Mouse (Mus musculus) liver, embryonic 11.5 days (tissue): ENCODE measurements around the gene Ganab. TPM values are rescaled to one million over a fixed set of nuclear protein-coding genes. Genes with fewer than 3 reads are reported as not detected.
"Not testable (repeated sequence)": the region's sequence is repeated elsewhere in the genome, so short reads cannot be mapped to it uniquely, and the experiment has no call there.

Source experiments
- ATAC-seq: fragments of 200-750 bp; cut with Nextera tagmentation; replicated peaks from 2 replicates; pipeline ENCODE4 v1.8.0; 2017; ENCODE audit warnings: moderate number of reproducible peaks, mild to moderate bottlenecking, moderate TSS enrichment, moderate library complexity; ENCODE audit not compliant: low FRiP score
- DNase-seq: peaks from one replicate; pipeline ENCODE4 v3.0.0-alpha.2; 2017; ENCODE audit warnings: low spot score
- H3K27ac ChIP-seq: fragments of 300-500 bp; sonication (generic); 2 replicates; pipeline ENCODE4 v1.5.1; 2014; ENCODE audit warnings: mild to moderate bottlenecking, low read depth, low read length, control low read depth
- H3K27me3 ChIP-seq: fragments of 300-500 bp; sonication (generic); replicated peaks from 2 replicates; pipeline ENCODE4 v1.6.1; 2014; ENCODE audit warnings: low read length, mixed read lengths; ENCODE audit not compliant: control insufficient read depth, insufficient read depth
- H3K36me3 ChIP-seq: fragments of 300-500 bp; sonication (generic); 2 replicates; pipeline ENCODE4 v1.6.1; 2014; ENCODE audit warnings: mild to moderate bottlenecking, low read length, moderate library complexity, mixed read lengths; ENCODE audit not compliant: control insufficient read depth, insufficient read depth
- H3K4me1 ChIP-seq: fragments of 300-500 bp; sonication (generic); replicated peaks from 2 replicates; pipeline ENCODE4 v1.6.1; 2014; ENCODE audit warnings: low read length, mixed read lengths; ENCODE audit not compliant: control insufficient read depth, insufficient read depth
- H3K4me2 ChIP-seq: fragments of 300-500 bp; sonication (generic); 2 replicates; pipeline ENCODE4 v1.6.1; 2014; ENCODE audit warnings: mild to moderate bottlenecking, control low read depth, moderate library complexity
- H3K4me3 ChIP-seq: fragments of 300-500 bp; sonication (generic); 2 replicates; pipeline ENCODE4 v1.5.1; 2014; ENCODE audit warnings: low read depth, low read length, control low read depth
- H3K9ac ChIP-seq: fragments of 300-500 bp; sonication (generic); 2 replicates; pipeline ENCODE4 v1.6.1; 2014; ENCODE audit warnings: low read depth, low read length, control low read depth
- H3K9me3 ChIP-seq: fragments of 300-500 bp; sonication (generic); 2 replicates; pipeline ENCODE4 v1.6.1; 2016; ENCODE audit warnings: low read length, inconsistent platforms, mixed read lengths; ENCODE audit not compliant: control insufficient read depth
- WGBS: fragments of 180-500 bp; shearing (Covaris S2); extraction: QIAGEN DNeasy Blood & Tissue Kit; methylation state at CpG from one replicate; pipeline ENCODE4 v1.1.7; 2014; 5-methylcytosine and 5-hydroxymethylcytosine counted together
- polyA plus RNA-seq: library from polyadenylated mRNA; unstranded; fragments of >200 nt; fragmentation: Nextera tagmentation; extraction: Ambion mirVana; gene quantifications from 2 replicates; pipeline ENCODE4 v1.2.1, GENCODE M21; 2014

Gene Ganab
- polyA plus RNA-seq, 1 experiment from 2014 or later: 91.8 TPM

GRCm38 (mm10) chr19:8897211-8897864, 533 bp upstream of the Ganab start:
- 35% methylated on average over 21 of the region's 21 CpGs for WGBS
- not testable (repeated sequence) for H3K27me3 ChIP-seq, DNase-seq, H3K9me3 ChIP-seq
- peaks cover 15% of the 10 kb centered on the region; the same call in 1 of the 2 replicates for H3K36me3 ChIP-seq
- peak overlapping the region; percentile 98 for H3K4me3 ChIP-seq
- H3K4me1 ChIP-seq: peaks cover 25% of the 10 kb centered on the region
- ATAC-seq: peak; percentile 25
- H3K4me2 ChIP-seq: peak overlapping the region; percentile 87
- H3K9ac ChIP-seq: peak overlapping the region; percentile 58
- peak overlapping the region; percentile 86 for H3K27ac ChIP-seq

- peak; percentile 3; the same call in 1 of the 2 replicates for ATAC-seq
Measured at GRCm38 (mm10) chr19:8898576-8898975, 705 bp downstream of the Ganab start.

GRCm38 (mm10) chr19:8899079-8899478, 1.2 kb downstream of the Ganab start:
- Histone ChIP-seq H3K4me1 (peaks cover 25% of the 10 kb centered on the region), H3K27ac (no peak overlapping the region), H3K4me3 (peak overlapping the region; percentile 98), H3K9ac (peak overlapping the region; percentile 97), H3K27me3 (no peaks in the 10 kb centered on the region), H3K9me3 (no peaks in the 10 kb centered on the region), H3K4me2 (peak overlapping the region; percentile 87), H3K36me3 (peaks cover 20% of the 10 kb centered on the region; the same call in 1 of the 2 replicates)
- no peak for DNase-seq
- ATAC-seq: no peak
- 41% methylated on average over 3 of the region's 3 CpGs for WGBS

More at GRCm38 (mm10) chr19:8898576-8898975, 705 bp downstream of the Ganab start:
- H3K4me2 ChIP-seq: peak overlapping the region; percentile 87
- no peak for DNase-seq
- peak overlapping the region; percentile 97 for H3K9ac ChIP-seq
- H3K9me3 ChIP-seq: no peaks in the 10 kb centered on the region
- H3K27me3 ChIP-seq: no peaks in the 10 kb centered on the region
- 7% methylated on average over 13 of the region's 13 CpGs for WGBS
- H3K36me3 ChIP-seq: peaks cover 20% of the 10 kb centered on the region; the same call in 1 of the 2 replicates
- H3K4me1 ChIP-seq: peaks cover 25% of the 10 kb centered on the region
- H3K4me3 ChIP-seq: peak overlapping the region; percentile 98
- peak overlapping the region; percentile 93 for H3K27ac ChIP-seq

GRCm38 (mm10) chr19:8903412-8903811, 5.5 kb downstream of the Ganab start:
- WGBS: 96% methylated on average over 5 of the region's 5 CpGs

GRCm38 (mm10) chr19:8908531-8908930, 10.7 kb downstream of the Ganab start:
- ATAC-seq (no peak), DNase-seq (no peak)
- peaks cover 81% of the 10 kb centered on the region for H3K36me3 ChIP-seq
- WGBS: 86% methylated on average over 6 of the region's 6 CpGs
- H3K27me3 ChIP-seq: no peaks in the 10 kb centered on the region
- H3K4me3 ChIP-seq: 0 out of 2 replicates have a peak overlapping the region, but pooled peaks have one; percentile 5
- H3K4me2 ChIP-seq: no peak overlapping the region
- H3K9ac ChIP-seq: no peak overlapping the region
- no peak overlapping the region for H3K27ac ChIP-seq
- no peaks in the 10 kb centered on the region for H3K9me3 ChIP-seq
- no peaks in the 10 kb centered on the region for H3K4me1 ChIP-seq

More at GRCm38 (mm10) chr19:8903412-8903811, 5.5 kb downstream of the Ganab start:
- Histone ChIP-seq H3K27me3 (no peaks in the 10 kb centered on the region), H3K9ac (no peak overlapping the region), H3K27ac (no peak overlapping the region), H3K4me3 (no peak overlapping the region), H3K36me3 (peaks cover 45% of the 10 kb centered on the region), H3K9me3 (no peaks in the 10 kb centered on the region), H3K4me2 (no peak overlapping the region), H3K4me1 (peaks cover 8% of the 10 kb centered on the region)
- ATAC-seq (no peak), DNase-seq (no peak)

- no peaks in the 10 kb centered on the region for H3K9me3 ChIP-seq
- no peaks in the 10 kb centered on the region for H3K27me3 ChIP-seq
- DNase-seq (no peak), ATAC-seq (no peak)
- H3K9ac ChIP-seq: no peak overlapping the region
- no peak overlapping the region for H3K4me2 ChIP-seq
- no peak overlapping the region for H3K27ac ChIP-seq
- H3K4me1 ChIP-seq: no peaks in the 10 kb centered on the region
- H3K4me3 ChIP-seq: no peak overlapping the region
- H3K36me3 ChIP-seq: peaks cover 92% of the 10 kb centered on the region
- WGBS: 94% methylated on average over 5 of the region's 5 CpGs
Measured at GRCm38 (mm10) chr19:8911810-8912209, 13.9 kb downstream of the Ganab start.

GRCm38 (mm10) chr19:8914212-8914611, 16.3 kb downstream of the Ganab start:
- Histone ChIP-seq H3K4me1 (no peaks in the 10 kb centered on the region), H3K4me3 (no peak overlapping the region), H3K4me2 (no peak overlapping the region), H3K27ac (no peak overlapping the region), H3K27me3 (no peaks in the 10 kb centered on the region), H3K9me3 (no peaks in the 10 kb centered on the region), H3K36me3 (peaks cover 70% of the 10 kb centered on the region), H3K9ac (no peak overlapping the region)
- ATAC-seq: no peak
- 91% methylated on average over 3 of the region's 3 CpGs for WGBS
- no peak for DNase-seq

GRCm38 (mm10) chr19:8919000-8919399, 21.1 kb downstream of the Ganab start:
- Histone ChIP-seq H3K4me3 (no peak overlapping the region), H3K4me1 (peaks cover 15% of the 10 kb centered on the region), H3K9me3 (no peaks in the 10 kb centered on the region), H3K27ac (no peak overlapping the region), H3K9ac (no peak overlapping the region), H3K4me2 (no peak overlapping the region), H3K36me3 (peaks cover 29% of the 10 kb centered on the region), H3K27me3 (no peaks in the 10 kb centered on the region)
- WGBS: 77% methylated on average over 3 of the region's 3 CpGs
- no peak for DNase-seq
- no peak for ATAC-seq

GRCm38 (mm10) chr19:8919684-8920072, 21.8 kb downstream of the Ganab start:
- peak overlapping the region; percentile 86 for H3K9ac ChIP-seq
- ATAC-seq: no peak
- peaks cover 15% of the 10 kb centered on the region for H3K4me1 ChIP-seq
- H3K27ac ChIP-seq: peak overlapping the region; percentile 90
- peaks cover 23% of the 10 kb centered on the region for H3K36me3 ChIP-seq
- 57% methylated on average over 6 of the region's 6 CpGs for WGBS
- H3K27me3 ChIP-seq: no peaks in the 10 kb centered on the region
- H3K4me2 ChIP-seq: peak overlapping the region; percentile 81
- H3K4me3 ChIP-seq: peak overlapping the region; percentile 84
- H3K9me3 ChIP-seq: no peaks in the 10 kb centered on the region
- no peak for DNase-seq
